ENCODE assay signal across 20 mouse cellular contexts in genomic region chr4:107701679-107702078, GRCm38 (mm10). TPM values are rescaled to one million over a fixed set of nuclear protein-coding genes. Genes with fewer than 3 reads are reported as not detected.
A peak's percentile ranks its signal among the peaks of the same experiment; 100 is the strongest.
DNase-seq lines count a peak whose midpoint lies in the region; ATAC-seq lines count a peak whose summit lies in the region.
"Had no signal": no experiment of that assay in that cellular context is flagged by ENCODE, and none has a peak within 500 bp of the region (broad histone marks: within the 10 kb centered on the region; RNA-seq: fewer than 3 reads in every experiment).

No protein-coding gene starts in this region.

- no peak overlapping the region for H3K4me2 ChIP-seq in limb, embryonic 12.5 days
- H3K4me2 ChIP-seq: embryonic facial prominence, embryonic 12.5 days; forebrain, embryonic 13.5 days; forebrain, embryonic 15.5 days had no signal

- peak overlapping the region; percentile 29; the same call in 1 of the 2 replicates for H3K27ac ChIP-seq in limb, embryonic 12.5 days
- no peak overlapping the region for H3K27ac ChIP-seq in limb, embryonic 10.5 days
- H3K27ac ChIP-seq: embryonic facial prominence, embryonic 10.5 days; embryonic facial prominence, embryonic 12.5 days; forebrain, embryonic 13.5 days; forebrain, embryonic 15.5 days had no signal

- H3K4me1 ChIP-seq in limb, embryonic 12.5 days (replicated peaks), result no peaks in the 10 kb centered on the region
- H3K4me1 ChIP-seq in limb, embryonic 10.5 days, result no peaks in the 10 kb centered on the region
- H3K4me1 ChIP-seq: forebrain, embryonic 13.5 days; forebrain, embryonic 15.5 days had no signal

- H3K9me3 ChIP-seq in limb, embryonic 12.5 days, result peaks cover 6% of the 10 kb centered on the region
- H3K9me3 ChIP-seq in limb, embryonic 10.5 days (replicated peaks), result no peaks in the 10 kb centered on the region
- H3K9me3 ChIP-seq: embryonic facial prominence, embryonic 12.5 days; forebrain, embryonic 13.5 days; forebrain, embryonic 15.5 days; G1E had no signal

- H3K27me3 ChIP-seq in limb, embryonic 12.5 days, result no peaks in the 10 kb centered on the region; the same call in 1 of the 2 replicates
- 0 out of 2 replicates have a peak, but pooled peaks cover 6% of the 10 kb centered on the region for H3K27me3 ChIP-seq in limb, embryonic 10.5 days (ENCODE audit: low read depth, poor library complexity, severe bottlenecking)
- H3K27me3 ChIP-seq: CH12.LX; embryonic facial prominence, embryonic 12.5 days; forebrain, embryonic 13.5 days; forebrain, embryonic 15.5 days had no signal

- ATAC-seq in limb, embryonic 12.5 days (ENCODE audit: insufficient number of reproducible peaks, insufficient read depth, low FRiP score, low TSS enrichment, low read depth), result no peak
- ATAC-seq: CD4-positive, CD25-positive, alpha-beta regulatory T cell, adult 4 months; forebrain, embryonic 15.5 days had no signal

- no peak for DNase-seq in limb, embryonic 10.5 days (ENCODE audit: low spot score)
- DNase-seq in retina, postnatal 1 day, result peak; percentile 54
- DNase-seq in retina, embryonic 14.5 days (ENCODE audit: low spot score), result no peak
- DNase-seq in Muller cell, postnatal 12 days (ENCODE audit: inconsistent ontology term), result peak; percentile 13
- DNase-seq in testis, postnatal 14 days (ENCODE audit: low spot score), result peak; percentile 77
- no peak for DNase-seq in heart, postnatal 36 days
- DNase-seq: cerebellum, adult 11-12 months had no signal

- no peak overlapping the region for H3K9ac ChIP-seq in limb, embryonic 12.5 days (replicated peaks)
- H3K9ac ChIP-seq: embryonic facial prominence, embryonic 12.5 days; forebrain, embryonic 13.5 days; forebrain, embryonic 15.5 days had no signal

- no peaks in the 10 kb centered on the region for H3K36me3 ChIP-seq in limb, embryonic 12.5 days
- H3K36me3 ChIP-seq in limb, embryonic 10.5 days, result no peaks in the 10 kb centered on the region
- H3K36me3 ChIP-seq: embryonic facial prominence, embryonic 10.5 days; embryonic facial prominence, embryonic 12.5 days; forebrain, embryonic 15.5 days; G1E had no signal

- WGBS in limb, embryonic 12.5 days, result 74% methylated on average over 11 of the region's 11 CpGs
- WGBS in limb, embryonic 10.5 days, result 85% methylated on average over 11 of the region's 11 CpGs

- intact Hi-C loops in heart, postnatal 36 days (cut with DNase I), result no loop called here

- no peak overlapping the region for H3K4me3 ChIP-seq in limb, embryonic 12.5 days (replicated peaks)
- no peak overlapping the region for H3K4me3 ChIP-seq in limb, embryonic 10.5 days
- H3K4me3 ChIP-seq: embryonic facial prominence, embryonic 10.5 days; embryonic facial prominence, embryonic 12.5 days; forebrain, embryonic 13.5 days; forebrain, embryonic 15.5 days had no signal

RNA-seq across cellular contexts. Expression of gene Dmrtb1, which starts 17.6 kb away (rescaled TPM):
- polyA plus RNA-seq in limb, embryonic 12.5 days (2016; fragmentation: Nextera tagmentation; extraction: Ambion mirVana), result 0.25 and 0.27 TPM in 2 replicates
- 0.21 and 0.36 TPM in 2 replicates for polyA plus RNA-seq in limb, embryonic 10.5 days (2016; fragmentation: Nextera tagmentation; extraction: Ambion mirVana)
- not detected for total RNA-seq in heart, postnatal 36 days (2021)
- total RNA-seq: adrenal gland, adult 2 months; adrenal gland, postnatal 10 days; adrenal gland, postnatal 25 days; adrenal gland, postnatal 4 days; CH12.LX; G1E had no signal
- polyA plus RNA-seq: adrenal gland, adult 2 months; CD4-positive, CD25-positive, alpha-beta regulatory T cell, adult 4 months; embryonic facial prominence, embryonic 14.5 days; G1E had no signal

Comparison
In these comparisons a context has a peak if more than half of its experiments do, and no peak if none do; other contexts are left out.
1. DNase-seq: peak in retina, postnatal 1 day (single experiment), Muller cell, postnatal 12 days (single experiment) and testis, postnatal 14 days (single experiment); none in limb, embryonic 10.5 days (single experiment), retina, embryonic 14.5 days (single experiment) and heart, postnatal 36 days (0 of 2).